Mouse (Mus musculus): ENCODE measurements around the gene Lrrc25.

Lrrc25 gene

DNA sequence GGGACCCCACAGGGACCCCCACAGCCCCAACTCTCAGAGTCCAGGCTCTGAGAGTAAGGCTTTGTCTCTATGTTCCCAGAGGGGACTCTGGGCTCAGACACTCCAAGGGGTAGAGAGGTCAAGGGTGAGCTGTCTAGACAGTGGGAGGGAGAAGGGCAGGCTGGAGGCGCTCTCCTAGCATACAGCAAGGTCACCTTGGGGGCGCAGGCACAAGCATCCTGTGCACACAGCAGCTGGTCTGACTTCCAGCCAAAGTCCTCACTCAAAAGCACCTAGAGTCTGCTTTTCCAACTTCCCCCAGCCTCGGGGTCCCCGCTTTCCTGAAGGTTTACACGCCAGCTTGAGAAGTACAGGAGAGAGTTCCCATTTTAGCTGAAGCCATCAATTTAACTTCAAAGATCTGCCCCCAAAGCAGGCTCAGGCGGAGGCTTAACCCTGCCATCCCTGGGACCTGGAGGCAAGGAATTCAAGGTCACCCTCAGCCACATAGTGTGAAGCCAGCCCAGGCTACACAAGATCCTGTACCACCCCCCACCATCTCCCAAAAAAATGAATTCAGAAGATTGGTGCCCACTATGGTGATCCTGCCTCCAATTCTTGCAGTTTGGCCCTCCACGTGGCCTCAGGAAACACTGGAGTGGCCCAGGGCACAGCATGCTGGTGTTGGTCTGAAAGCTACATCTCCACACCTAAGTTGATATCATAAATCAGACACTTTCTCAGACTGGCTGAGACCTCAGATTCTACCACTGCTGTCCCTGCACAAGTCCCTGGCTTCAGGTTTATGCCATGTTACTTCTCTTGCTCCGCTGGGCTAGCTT, 31.6 kb downstream of the Lrrc25 start:
- no peak for DNase-seq (ENCODE audit: low read depth, low spot score)

DNA sequence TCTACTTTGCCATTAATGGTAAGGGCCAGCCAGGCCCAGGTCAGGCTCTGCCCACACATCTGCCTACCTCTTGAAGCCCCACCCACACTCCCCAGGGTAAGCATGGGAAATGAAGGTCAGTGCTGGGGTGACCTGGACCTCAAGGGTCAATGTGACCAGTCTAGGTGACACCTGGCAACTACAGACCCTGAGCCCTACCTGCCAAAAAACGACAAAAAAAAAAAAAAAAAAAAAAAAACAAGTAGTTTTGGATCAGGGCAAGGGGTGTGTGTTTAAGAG, 32.1 kb downstream of the Lrrc25 start:
- DNase-seq (ENCODE audit: low read depth, low spot score), result no peak

GRCm38 (mm10) chr8:70648921-70649320, 33.0 kb downstream of the Lrrc25 start:
- DNase-seq (ENCODE audit: low read depth, low spot score), result no peak

DNA sequence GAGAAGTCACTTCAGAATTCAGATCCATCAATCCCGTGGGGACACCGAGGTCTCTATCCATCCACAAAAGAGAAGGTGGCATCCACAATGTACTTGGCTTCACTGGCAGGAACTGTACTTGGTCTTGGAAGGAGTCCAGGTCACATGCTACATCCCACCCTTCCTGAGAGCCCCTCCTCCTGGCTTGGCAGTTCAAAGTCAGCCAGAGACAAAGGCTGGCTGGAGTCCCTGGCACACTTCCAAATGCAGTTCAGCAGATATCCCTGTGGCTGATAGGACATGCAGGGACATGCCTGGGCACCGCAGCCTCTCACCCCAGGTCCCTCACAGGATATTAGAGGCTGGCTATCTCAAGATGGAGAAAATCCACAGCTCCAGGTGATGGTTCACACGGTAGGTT, 33.4 kb downstream of the Lrrc25 start:
- DNase-seq (ENCODE audit: low read depth, low spot score), result no peak

DNA sequence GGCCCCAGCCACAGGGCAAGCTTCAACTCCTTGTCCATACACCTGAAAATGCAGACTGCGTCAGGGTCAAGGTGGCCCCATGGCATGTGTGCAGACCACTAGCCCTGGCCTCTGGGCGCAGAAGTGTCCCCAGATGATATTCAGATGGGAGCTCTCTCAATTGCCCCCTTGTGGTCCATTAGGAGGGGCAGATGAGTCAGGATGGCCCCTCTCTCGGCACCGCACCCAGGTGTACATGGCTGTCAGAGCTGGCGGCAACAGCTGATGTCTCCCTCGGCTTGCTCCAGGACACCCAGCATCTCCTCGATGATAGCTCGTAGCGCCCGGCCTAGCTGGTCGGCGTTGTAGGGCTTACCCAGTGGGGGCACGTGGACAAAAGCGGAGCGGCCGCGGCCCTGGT, 34.4 kb downstream of the Lrrc25 start:
- no peak for DNase-seq (ENCODE audit: low read depth, low spot score)

- DNase-seq (ENCODE audit: low read depth, low spot score), result no peak
Observed at GRCm38 (mm10) chr8:70653226-70653625, 37.3 kb downstream of the Lrrc25 start.

DNA sequence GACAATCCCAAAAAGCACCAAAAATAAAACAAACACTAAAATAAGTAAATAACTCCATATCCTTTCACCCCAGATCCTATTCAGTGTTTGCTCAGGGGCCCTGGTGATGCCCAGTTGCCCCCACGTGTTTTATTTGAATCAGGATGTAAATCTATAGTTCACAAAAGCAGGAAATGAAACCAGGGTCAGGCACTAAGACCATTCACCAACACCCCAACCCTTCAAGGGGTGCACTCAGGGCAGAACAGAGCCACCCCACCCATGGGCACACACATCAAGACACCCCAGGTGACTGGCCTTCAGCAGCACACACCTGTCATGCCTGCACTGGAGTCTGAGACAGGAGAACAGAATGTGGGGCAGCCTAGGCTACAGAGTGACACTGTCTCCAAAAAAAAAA, 38.2 kb downstream of the Lrrc25 start:
- DNase-seq (ENCODE audit: low read depth, low spot score), result no peak

- DNase-seq (ENCODE audit: low read depth, low spot score), result no peak
Observed at GRCm38 (mm10) chr8:70655469-70655868, 39.5 kb downstream of the Lrrc25 start.

GRCm38 (mm10) chr8:70656193-70656790, 40.3 kb downstream of the Lrrc25 start:
- DNase-seq (ENCODE audit: low read depth, low spot score), result no peak

- no peak for DNase-seq (ENCODE audit: low read depth, low spot score)
Observed at GRCm38 (mm10) chr8:70657214-70657613, 41.3 kb downstream of the Lrrc25 start.

DNA sequence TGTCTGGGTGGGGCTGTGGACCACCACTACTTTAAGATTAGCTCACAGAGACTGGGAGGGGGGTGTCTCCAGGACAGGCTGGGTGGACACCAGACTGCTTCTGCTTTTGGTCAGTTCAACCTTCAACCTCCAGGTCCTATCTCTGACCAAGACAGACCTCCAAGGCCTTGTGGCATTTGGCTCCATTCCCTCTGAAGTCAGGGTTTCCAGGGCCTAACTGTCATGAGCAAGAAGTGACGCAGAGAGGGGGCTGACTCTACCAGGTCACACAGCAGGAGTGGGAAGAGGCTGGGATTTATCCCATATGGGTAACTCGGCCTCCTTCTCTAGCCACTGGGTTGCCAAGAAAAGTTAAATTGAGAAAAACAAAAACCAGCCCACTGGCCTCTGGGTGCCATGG, 41.8 kb downstream of the Lrrc25 start:
- no peak for DNase-seq (ENCODE audit: low read depth, low spot score)

DNA sequence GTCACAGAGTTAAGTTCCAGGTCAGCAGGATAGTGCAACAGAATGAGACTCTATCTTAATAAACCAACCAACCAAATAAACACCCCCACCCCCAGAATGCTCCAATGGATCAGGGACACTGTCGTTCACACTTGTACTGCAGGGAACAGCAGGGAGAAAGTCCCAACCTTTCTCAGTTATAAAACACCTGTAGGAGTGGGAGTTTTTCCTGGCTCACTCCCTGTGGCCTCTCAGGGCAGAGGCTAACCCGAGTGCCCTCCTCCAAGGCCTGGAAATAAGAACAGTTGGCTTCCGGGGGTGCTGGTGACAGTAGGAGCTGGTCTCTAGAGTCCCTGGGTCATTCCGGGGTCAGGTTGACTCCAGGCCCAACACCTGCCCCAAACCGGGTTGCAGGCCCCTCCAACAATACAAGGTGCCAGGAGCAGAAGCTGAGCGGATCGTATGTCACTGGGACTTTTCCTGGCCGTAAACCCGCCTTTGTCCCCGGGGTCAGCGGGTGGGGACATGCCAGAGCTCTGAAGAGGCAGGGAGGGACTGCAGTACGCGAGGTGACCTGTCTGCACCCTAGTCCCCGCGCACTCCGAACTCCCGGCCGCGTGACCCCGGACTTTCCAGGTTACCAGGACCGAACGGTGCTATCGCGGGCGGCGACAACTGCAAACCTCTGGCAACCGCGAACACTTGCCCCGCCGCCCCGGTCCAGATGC, 43.1 kb downstream of the Lrrc25 start:
- no peak for DNase-seq (ENCODE audit: low read depth, low spot score)

GRCm38 (mm10) chr8:70659604-70660272, 43.8 kb downstream of the Lrrc25 start:
- peak; percentile 94 for DNase-seq (ENCODE audit: low read depth, low spot score)

DNA sequence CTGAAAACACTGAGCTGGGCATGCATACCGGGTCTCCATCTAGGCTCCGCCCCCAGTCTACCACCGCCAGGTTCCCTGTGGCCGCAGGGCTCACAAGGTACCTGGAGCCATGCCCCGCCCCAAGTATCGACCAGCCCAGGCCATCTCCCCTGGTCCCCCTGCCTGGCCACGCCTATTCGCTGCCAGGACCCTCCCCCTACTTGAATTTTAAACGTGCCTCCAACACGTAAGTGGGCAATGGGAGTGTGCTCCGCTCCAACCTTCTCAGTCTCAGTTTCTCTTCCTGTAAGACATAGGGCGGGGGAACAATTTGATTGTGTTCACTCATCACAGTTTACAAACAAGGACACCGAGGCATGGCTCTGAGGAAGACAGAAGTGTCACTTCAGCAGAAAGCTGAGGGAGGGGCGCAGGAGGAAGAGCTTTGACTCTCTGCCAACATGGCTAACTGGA, 44.3 kb downstream of the Lrrc25 start, which contains the start of gene Pgpep1:
Pgpep1 (minus strand) TSS at position 116 of the 453 bp plus-strand sequence.
- peak; percentile 61 for DNase-seq (ENCODE audit: low read depth, low spot score)

- DNase-seq (ENCODE audit: low read depth, low spot score), result no peak
Observed at GRCm38 (mm10) chr8:70663691-70664090, 47.7 kb downstream of the Lrrc25 start.

DNA sequence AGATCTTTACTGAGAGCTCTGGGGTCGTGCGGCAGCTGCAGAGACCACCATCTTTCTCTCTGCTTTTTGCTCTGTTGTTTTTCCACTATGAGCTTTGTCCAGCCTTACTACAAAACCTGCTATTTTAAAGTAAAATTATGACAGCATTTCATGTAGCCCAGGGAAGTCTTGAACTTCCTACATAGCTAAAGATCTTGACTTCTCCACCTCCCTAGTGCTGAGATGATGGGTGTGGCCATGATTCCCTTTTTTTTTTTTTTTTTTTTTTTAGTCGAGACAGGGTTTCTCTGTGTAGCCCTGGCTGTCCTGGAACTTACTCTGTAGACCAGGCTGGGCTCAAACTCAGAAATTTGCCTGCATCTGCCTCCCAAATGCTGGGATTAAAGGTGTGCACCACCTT, 48.7 kb downstream of the Lrrc25 start:
- DNase-seq (ENCODE audit: low read depth, low spot score), result no peak

DNA sequence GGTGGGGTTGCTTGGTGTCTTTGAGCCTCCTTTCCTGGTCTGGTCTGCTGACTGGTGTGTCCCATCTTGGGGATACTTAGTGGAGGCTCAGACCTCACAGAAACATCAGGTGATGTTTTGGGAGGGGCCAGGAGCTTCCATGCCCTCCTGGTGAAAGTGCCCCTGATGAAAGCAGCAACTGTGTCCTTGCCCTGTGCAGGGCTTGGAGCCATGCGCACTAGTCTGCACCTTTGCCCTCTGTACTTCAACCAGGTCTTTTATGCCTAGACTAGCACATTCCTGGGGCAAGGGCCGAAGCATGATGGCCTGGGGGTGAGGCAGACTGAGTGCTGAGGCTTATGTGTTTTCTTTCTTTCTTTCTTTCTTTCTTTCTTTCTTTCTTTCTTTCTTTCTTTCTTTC, 49.6 kb downstream of the Lrrc25 start:
- DNase-seq (ENCODE audit: low read depth, low spot score), result no peak

- DNase-seq (ENCODE audit: low read depth, low spot score), result no peak
Observed at GRCm38 (mm10) chr8:70667071-70667470, 51.1 kb downstream of the Lrrc25 start.

Data from forelimb bud, embryonic 11.5 days (tissue).